Mouse (Mus musculus) adrenal gland (tissue): ENCODE data around the gene Tnfaip1.

Experiments
- intact Hi-C: fragments of 180-260 bp; cut with DNase I; formaldehyde crosslinking; loops from one replicate; pipeline ENCODE4 v1.15.1; 2025

Tnfaip1 gene

GRCm38 (mm10) chr11:78502909-78503650 is 33.1 kb downstream of the Tnfaip1 start, which contains the start of gene Sebox:
Sebox (plus strand) TSS chr11:78503447.
- intact Hi-C loops: no loop called here

DNA sequence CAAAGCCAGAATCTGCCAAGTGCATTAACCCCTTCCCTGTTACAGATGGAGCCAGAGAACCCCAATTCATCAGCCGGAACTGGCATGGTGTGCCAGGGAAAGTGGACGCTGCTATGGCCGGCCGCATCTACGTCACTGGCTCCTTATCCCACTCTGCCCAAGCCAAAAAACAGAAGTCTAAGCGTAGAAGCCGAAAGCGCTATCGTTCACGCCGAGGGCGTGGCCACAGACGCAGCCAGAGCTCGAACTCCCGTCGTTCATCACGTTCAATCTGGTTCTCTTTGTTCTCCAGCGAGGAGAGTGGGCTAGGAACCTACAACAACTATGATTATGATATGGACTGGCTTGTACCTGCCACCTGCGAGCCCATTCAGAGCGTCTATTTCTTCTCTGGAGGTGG is 34.6 kb downstream of the Tnfaip1 start:
- intact Hi-C loops: no loop called here

GRCm38 (mm10) chr11:78500623-78501202 is 35.4 kb downstream of the Tnfaip1 start:
- intact Hi-C loops: no loop called here

DNA sequence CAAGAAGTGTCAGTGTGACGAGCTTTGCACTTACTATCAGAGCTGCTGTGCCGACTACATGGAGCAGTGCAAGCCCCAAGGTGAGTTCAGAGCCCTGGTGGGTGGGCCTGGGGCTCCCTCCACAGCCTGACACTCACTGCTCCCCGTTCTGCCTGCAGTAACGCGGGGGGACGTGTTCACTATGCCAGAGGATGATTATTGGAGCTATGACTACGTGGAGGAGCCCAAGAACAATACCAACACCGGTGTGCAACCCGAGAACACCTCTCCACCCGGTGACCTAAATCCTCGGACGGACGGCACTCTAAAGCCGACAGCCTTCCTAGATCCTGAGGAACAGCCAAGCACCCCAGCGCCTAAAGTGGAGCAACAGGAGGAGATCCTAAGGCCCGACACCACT is 36.6 kb downstream of the Tnfaip1 start:
- intact Hi-C loops: no loop called here

DNA sequence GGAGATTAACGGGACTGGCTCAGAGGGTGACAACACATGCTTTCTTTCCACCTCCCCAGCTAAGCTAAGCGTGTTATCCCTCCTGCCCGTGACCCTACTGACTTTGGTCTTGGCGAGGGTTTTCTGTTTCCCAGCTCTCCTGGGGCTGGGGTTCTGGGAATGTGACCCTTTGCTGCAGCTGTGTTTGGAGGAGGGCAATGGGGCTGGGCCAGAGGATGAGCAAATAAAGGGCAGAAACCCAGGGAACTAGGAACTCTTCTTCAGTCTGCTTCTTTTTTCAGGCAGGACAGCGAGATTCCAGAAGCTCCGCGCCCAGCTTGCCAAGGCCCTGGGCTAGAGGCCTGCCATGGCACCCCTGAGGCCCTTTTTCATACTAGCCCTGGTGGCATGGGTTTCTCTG is 37.1 kb downstream of the Tnfaip1 start, which contains the start of gene Vtn:
Gene Vtn (plus strand): TSS at position 88 of the 400 bp plus-strand sequence.
- intact Hi-C loops: no loop called here

- intact Hi-C loops: no loop called here
Observed at GRCm38 (mm10) chr11:78497544-78498522, 38.3 kb downstream of the Tnfaip1 start, which contains the start of gene Sarm1. Sarm1 (minus strand) TSS chr11:78497754.

DNA sequence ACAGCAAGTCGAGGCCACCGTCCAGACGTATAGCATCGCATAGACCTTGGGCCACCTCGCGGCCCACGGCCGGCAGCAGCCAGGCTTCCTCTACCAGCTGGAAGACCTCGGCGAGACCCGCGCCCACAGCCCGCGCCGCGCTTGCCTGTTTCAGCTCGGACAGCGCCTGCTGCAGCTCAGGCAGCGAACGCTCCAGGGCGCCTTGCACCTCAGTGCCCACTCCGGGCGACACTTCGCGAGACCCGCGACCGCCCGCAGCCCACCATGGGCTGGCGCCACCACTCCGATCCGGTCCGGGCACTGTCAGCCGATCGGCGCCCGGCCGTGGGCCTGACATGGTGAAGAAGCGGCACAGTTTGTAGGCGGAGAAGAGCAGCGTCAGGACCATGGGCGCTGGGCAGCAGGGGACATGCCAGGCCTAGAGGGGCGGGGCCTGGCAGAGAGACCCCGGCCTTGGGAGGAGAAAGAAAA is 39.0 kb downstream of the Tnfaip1 start:
- intact Hi-C loops: no loop called here

GRCm38 (mm10) chr11:78495904-78496303 is 40.2 kb downstream of the Tnfaip1 start:
- intact Hi-C loops: no loop called here

- intact Hi-C loops: no loop called here
Observed at GRCm38 (mm10) chr11:78490781-78491241, 45.3 kb downstream of the Tnfaip1 start.

- intact Hi-C loops: no loop called here
Observed at GRCm38 (mm10) chr11:78488168-78488567, 48.0 kb downstream of the Tnfaip1 start.

- intact Hi-C loops: no loop called here
Observed at GRCm38 (mm10) chr11:78483639-78484038, 52.5 kb downstream of the Tnfaip1 start.

- intact Hi-C loops: no loop called here
Observed at GRCm38 (mm10) chr11:78475289-78475688, 60.8 kb downstream of the Tnfaip1 start.
